In genomic region chr11:19830280-19831062, GRCm38 (mm10) we compare ENCODE assay signal across 7 mouse cellular contexts.
A peak's percentile ranks its signal among the peaks of the same experiment; 100 is the strongest.
DNase-seq lines count a peak whose midpoint lies in the region; ATAC-seq lines count a peak whose summit lies in the region.

No protein-coding gene starts in this region.

- peaks cover 10% of the 10 kb centered on the region; the same call in 1 of the 2 replicates for H3K27me3 ChIP-seq in forebrain, embryonic 12.5 days

- H3K9ac ChIP-seq in forebrain, embryonic 12.5 days: no peak overlapping the region

- ATAC-seq in forebrain, embryonic 12.5 days (ENCODE audit: low FRiP score): peak; percentile 66
- peak; percentile 83 to 91 for ATAC-seq in hematopoietic stem cell, adult 5-6 weeks (replicated peaks in 1 of 2; ENCODE audit: insufficient read depth in 1 of 2, low FRiP score in 2 of 2, low TSS enrichment in 1 of 2, low read depth in 1 of 2, poor library complexity in 2 of 2, severe bottlenecking in 2 of 2)
- ATAC-seq in megakaryocyte progenitor cell, adult 5-6 weeks (replicated peaks; ENCODE audit: poor library complexity): peak; percentile 96

- no peak overlapping the region; the same call in 1 of the 2 replicates for H3K4me2 ChIP-seq in forebrain, embryonic 12.5 days

- H3K36me3 ChIP-seq in forebrain, embryonic 12.5 days (replicated peaks): no peaks in the 10 kb centered on the region

- no peak overlapping the region for H3K4me3 ChIP-seq in forebrain, embryonic 12.5 days (replicated peaks)

- no peak overlapping the region for H3K27ac ChIP-seq in forebrain, embryonic 12.5 days

- WGBS in forebrain, embryonic 12.5 days: 22% methylated on average over 18 of the region's 18 CpGs

- DNase-seq in Muller cell, postnatal 12 days (ENCODE audit: inconsistent ontology term): peak; percentile 77
- DNase-seq in brain, embryonic 18.5 days (ENCODE audit: low read depth, low spot score): peak; percentile 67
- DNase-seq in layer of hippocampus, postnatal 14 days (ENCODE audit: low spot score in 2 of 2): peak; percentile 70 to 84
- DNase-seq in skeletal muscle tissue, adult 2 months (ENCODE audit: low read depth, low spot score): peak; percentile 60

- H3K9me3 ChIP-seq in forebrain, embryonic 12.5 days: no peaks in the 10 kb centered on the region

- H3K4me1 ChIP-seq in forebrain, embryonic 12.5 days: peaks cover 13% of the 10 kb centered on the region; the same call in 1 of the 2 replicates
